Mouse (Mus musculus) forebrain, embryonic 14.5 days (tissue): ENCODE data around the gene Spcs3. TPM values are rescaled to one million over a fixed set of nuclear protein-coding genes. Genes with fewer than 3 reads are reported as not detected.

Experiments
- ATAC-seq: fragments of 200-750 bp; cut with Nextera tagmentation; 2 replicates; pipeline ENCODE4 v1.8.0; 2017; ENCODE audit warnings: mild to moderate bottlenecking, moderate library complexity
- DNase-seq: peaks from one replicate; pipeline ENCODE4 v3.0.0-alpha.2; 2015; ENCODE audit warnings: low spot score
- H3K27ac ChIP-seq: fragments of 300-500 bp; sonication (generic); 2 replicates; pipeline ENCODE4 v1.5.1; 2014; ENCODE audit warnings: low read depth, mild to moderate bottlenecking, control low read depth, low read length, moderate library complexity
- H3K27me3 ChIP-seq: fragments of 300-500 bp; sonication (generic); replicated peaks from 2 replicates; pipeline ENCODE4 v1.6.1; 2014; ENCODE audit warnings: low read length, control low read depth, mixed read lengths; ENCODE audit not compliant: control insufficient read depth, insufficient read depth
- H3K36me3 ChIP-seq: fragments of 300-500 bp; sonication (generic); 2 replicates; pipeline ENCODE4 v1.6.1; 2014; ENCODE audit warnings: low read length, control low read depth; ENCODE audit not compliant: control insufficient read depth, insufficient read depth
- H3K4me1 ChIP-seq: fragments of 300-500 bp; sonication (generic); 2 replicates; pipeline ENCODE4 v1.6.1; 2014; ENCODE audit warnings: antibody characterized with exemption, low read length, control low read depth; ENCODE audit not compliant: control insufficient read depth, insufficient read depth
- H3K4me2 ChIP-seq: fragments of 300-500 bp; sonication (generic); 2 replicates; pipeline ENCODE4 v1.6.1; 2014; ENCODE audit warnings: mild to moderate bottlenecking, control low read depth, low read length
- H3K4me3 ChIP-seq: fragments of 300-500 bp; sonication (generic); 2 replicates; pipeline ENCODE4 v1.5.1; 2014; ENCODE audit warnings: low read depth, low read length, control low read depth
- H3K9ac ChIP-seq: fragments of 300-500 bp; sonication (generic); 2 replicates; pipeline ENCODE4 v1.6.1; 2014; ENCODE audit warnings: mild to moderate bottlenecking, low read length, control low read depth, moderate library complexity
- H3K9me3 ChIP-seq: fragments of 300-500 bp; sonication (generic); replicated peaks from 2 replicates; pipeline ENCODE4 v1.6.1; 2016; ENCODE audit warnings: low read length, control low read depth, mixed read lengths; ENCODE audit not compliant: control insufficient read depth
- WGBS: fragments of 180-500 bp; shearing (Covaris S2); extraction: QIAGEN DNeasy Blood & Tissue Kit; methylation state at CpG from one replicate; pipeline ENCODE4 v1.1.7; 2014; 5-methylcytosine and 5-hydroxymethylcytosine counted together
- polyA plus RNA-seq: library from polyadenylated mRNA; unstranded; fragments of >200 nt; fragmentation: Nextera tagmentation; extraction: Ambion mirVana; gene quantifications from 2 replicates; pipeline ENCODE4 v1.2.1, GENCODE M21; 2014

The Spcs3 gene
- polyA plus RNA-seq, 1 experiment from 2014 or later: 60.8 TPM

GRCm38 (mm10) chr8:54493110-54493509 is 36.7 kb downstream of the Spcs3 start:
- ATAC-seq: peak; percentile 55; the same call in 1 of the 2 replicates
- H3K27ac ChIP-seq: no peak overlapping the region

GRCm38 (mm10) chr8:54491934-54492333 is 37.9 kb downstream of the Spcs3 start:
- Histone ChIP-seq H3K4me1 (no peaks in the 10 kb centered on the region), H3K27ac (no peak overlapping the region), H3K27me3 (no peaks in the 10 kb centered on the region), H3K9ac (no peak overlapping the region), H3K36me3 (no peaks in the 10 kb centered on the region), H3K4me3 (no peak overlapping the region), H3K9me3 (no peaks in the 10 kb centered on the region), H3K4me2 (no peak overlapping the region)
- DNase-seq (no peak), ATAC-seq (0 out of 2 replicates have a peak, but pooled peaks have one; percentile 11)
- WGBS: 83% methylated on average over 4 of the region's 4 CpGs

More at GRCm38 (mm10) chr8:54493110-54493509, 36.7 kb downstream of the Spcs3 start:
- Histone ChIP-seq H3K4me3 (no peak overlapping the region), H3K27me3 (no peaks in the 10 kb centered on the region), H3K9me3 (no peaks in the 10 kb centered on the region), H3K36me3 (no peaks in the 10 kb centered on the region), H3K4me1 (no peaks in the 10 kb centered on the region), H3K9ac (no peak overlapping the region), H3K4me2 (no peak overlapping the region)
- 13% methylated on average over 6 of the region's 6 CpGs for WGBS
- peak; percentile 88 for DNase-seq

- 23% methylated on average over 6 of the region's 6 CpGs for WGBS
- ATAC-seq: peak; percentile 51
- Histone ChIP-seq H3K9me3 (no peaks in the 10 kb centered on the region), H3K27ac (no peak overlapping the region), H3K4me3 (no peak overlapping the region), H3K4me2 (no peak overlapping the region), H3K4me1 (0 out of 2 replicates have a peak, but pooled peaks cover 2% of the 10 kb centered on the region), H3K36me3 (no peaks in the 10 kb centered on the region), H3K9ac (no peak overlapping the region), H3K27me3 (no peaks in the 10 kb centered on the region)
- DNase-seq: peak; percentile 87
These were observed 38.6 kb downstream of the Spcs3 start for GRCm38 (mm10) chr8:54491057-54491690.

GRCm38 (mm10) chr8:54488437-54488836 is 41.4 kb downstream of the Spcs3 start:
- no peak overlapping the region for H3K27ac ChIP-seq
- no peaks in the 10 kb centered on the region for H3K36me3 ChIP-seq
- 0 out of 2 replicates have a peak, but pooled peaks cover 2% of the 10 kb centered on the region for H3K4me1 ChIP-seq
- H3K4me3 ChIP-seq: no peak overlapping the region
- DNase-seq: no peak
- no peaks in the 10 kb centered on the region for H3K9me3 ChIP-seq
- no peak overlapping the region for H3K9ac ChIP-seq
- H3K4me2 ChIP-seq: no peak overlapping the region
- no peak for ATAC-seq
- H3K27me3 ChIP-seq: no peaks in the 10 kb centered on the region
- WGBS: 61% methylated on average over 4 of the region's 4 CpGs

- WGBS: 41% methylated on average over 19 of the region's 19 CpGs
- ATAC-seq (no peak), DNase-seq (no peak)
- Histone ChIP-seq H3K9ac (0 out of 2 replicates have a peak overlapping the region, but pooled peaks have one; percentile 17), H3K36me3 (no peaks in the 10 kb centered on the region), H3K4me1 (0 out of 2 replicates have a peak, but pooled peaks cover 2% of the 10 kb centered on the region), H3K4me2 (peak overlapping the region; percentile 33; the same call in 1 of the 2 replicates), H3K4me3 (no peak overlapping the region), H3K9me3 (no peaks in the 10 kb centered on the region), H3K27ac (no peak overlapping the region), H3K27me3 (no peaks in the 10 kb centered on the region)
These were observed 43.1 kb downstream of the Spcs3 start for GRCm38 (mm10) chr8:54486555-54487273.

Other genes with a start within 250 kb of the Spcs3 start
- gene Asb5, start 418 bp downstream of the Spcs3 start, polyA plus RNA-seq: 4.0 and 5.2 TPM in 2 replicates
- gene Spata4, start 70.8 kb upstream of the Spcs3 start, polyA plus RNA-seq: 0.21 and 0.22 TPM in 2 replicates